Mouse (Mus musculus) retina, adult 2 months (tissue): Measurements from ENCODE around the gene Gm45062.

Experiments
- DNase-seq: peaks from one replicate; pipeline ENCODE4 v3.0.0-alpha.2; 2012; ENCODE audit warnings: low read depth, low spot score

Gm45062 gene

DNA sequence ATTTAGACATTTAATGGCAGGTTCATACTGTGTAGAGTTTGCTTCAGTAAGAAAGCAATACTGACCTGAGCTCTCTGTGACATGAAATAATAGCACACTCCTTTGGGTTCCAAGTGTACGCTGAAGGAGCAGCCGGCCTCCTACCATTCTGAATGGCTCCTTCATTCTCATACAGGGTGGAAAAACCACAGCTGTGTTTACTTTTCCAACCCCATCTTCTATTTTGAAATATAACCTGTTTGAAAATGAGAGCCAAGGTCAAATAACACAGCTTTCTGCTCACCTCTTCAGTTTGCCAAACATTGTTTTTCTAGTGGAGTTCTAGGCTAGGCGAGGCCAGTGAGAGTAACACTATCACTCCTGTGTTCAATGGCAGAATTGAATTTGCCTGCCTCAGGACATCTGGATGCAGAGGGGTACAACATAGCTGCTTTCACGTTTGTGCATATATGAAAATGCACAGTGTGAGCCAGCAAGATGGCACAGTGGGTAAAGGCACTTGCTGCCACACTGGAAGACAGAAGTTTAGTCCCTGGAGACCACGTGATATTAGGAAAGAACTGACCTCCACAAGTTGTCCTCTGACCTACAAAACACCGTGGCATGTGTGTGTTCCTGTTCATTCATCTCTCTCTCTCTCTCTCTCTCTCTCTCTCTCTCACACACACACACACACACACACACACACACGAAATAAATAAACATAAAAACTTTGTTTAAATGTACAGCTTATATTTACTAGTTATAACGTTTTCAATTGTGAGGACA is 157.7 kb downstream of the Gm45062 start:
- DNase-seq, result no peak

DNA sequence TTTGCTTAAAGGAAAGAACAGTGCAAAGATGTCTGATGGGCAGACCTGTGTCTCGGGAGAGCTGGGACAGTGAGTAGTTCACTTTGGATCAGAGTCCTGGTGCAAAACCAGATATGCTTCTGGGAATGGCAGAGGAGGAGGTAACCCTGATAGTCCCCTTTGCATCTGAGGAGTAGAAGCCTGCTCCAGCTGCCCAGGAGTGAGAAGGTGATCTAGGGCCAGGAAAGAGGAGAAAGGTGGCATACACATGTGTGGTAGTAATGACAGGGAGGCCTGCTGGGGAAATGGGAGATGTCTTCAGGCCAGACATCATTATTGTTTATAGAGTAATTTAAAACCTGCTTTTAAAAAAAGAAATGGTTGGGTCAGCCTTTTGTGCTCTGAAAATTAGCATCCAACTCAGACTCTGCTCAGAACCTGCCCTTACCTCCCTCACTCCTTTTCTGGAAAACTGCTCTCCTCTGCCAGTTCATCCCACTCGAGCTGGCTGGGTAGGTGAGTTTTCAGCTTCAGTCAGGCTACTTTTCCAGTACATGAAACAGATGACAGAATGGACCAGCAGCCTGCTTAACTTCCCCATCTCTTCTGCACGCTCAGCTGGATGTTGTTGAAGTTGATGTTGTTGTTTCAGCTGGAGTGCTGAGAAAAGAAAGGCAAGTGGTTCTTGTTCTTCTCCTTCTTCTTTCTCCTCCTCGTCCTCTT is 160.4 kb downstream of the Gm45062 start:
- no peak for DNase-seq

DNA sequence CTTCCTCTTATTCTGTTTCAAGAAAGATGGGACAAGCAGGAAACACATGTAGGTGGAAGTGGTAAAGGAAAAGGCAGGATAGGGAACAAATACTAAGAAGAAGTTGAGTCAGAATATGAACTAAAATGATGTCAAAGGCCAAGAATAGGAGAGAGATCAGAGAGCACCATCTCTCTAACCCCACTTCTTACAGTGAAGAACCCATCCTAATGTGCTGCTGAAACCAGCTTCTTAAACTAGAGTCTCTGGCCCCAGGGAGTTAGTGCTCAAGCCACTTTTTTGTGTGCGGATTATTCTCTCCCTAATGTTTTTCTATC is 160.9 kb downstream of the Gm45062 start:
- no peak for DNase-seq

DNA sequence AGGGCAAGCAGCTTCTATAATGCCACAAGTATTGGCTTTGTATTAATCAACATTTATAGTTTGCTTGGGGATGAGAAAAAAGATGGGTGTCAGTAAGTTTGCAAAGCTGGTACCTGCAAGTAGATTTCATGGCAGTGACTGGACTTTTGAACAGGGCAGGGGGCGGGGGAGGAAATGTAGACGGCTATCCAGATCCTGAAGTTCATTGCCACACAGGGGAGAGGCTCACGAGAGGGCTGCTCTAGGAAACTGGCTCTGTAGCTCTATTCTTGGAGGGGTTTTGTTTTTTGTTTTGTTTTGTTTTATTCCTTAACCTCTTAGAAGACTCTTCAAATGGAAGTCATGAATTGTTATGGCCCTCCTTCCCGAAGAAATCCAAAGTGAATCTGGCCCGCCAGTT is 162.2 kb downstream of the Gm45062 start:
- no peak for DNase-seq

DNA sequence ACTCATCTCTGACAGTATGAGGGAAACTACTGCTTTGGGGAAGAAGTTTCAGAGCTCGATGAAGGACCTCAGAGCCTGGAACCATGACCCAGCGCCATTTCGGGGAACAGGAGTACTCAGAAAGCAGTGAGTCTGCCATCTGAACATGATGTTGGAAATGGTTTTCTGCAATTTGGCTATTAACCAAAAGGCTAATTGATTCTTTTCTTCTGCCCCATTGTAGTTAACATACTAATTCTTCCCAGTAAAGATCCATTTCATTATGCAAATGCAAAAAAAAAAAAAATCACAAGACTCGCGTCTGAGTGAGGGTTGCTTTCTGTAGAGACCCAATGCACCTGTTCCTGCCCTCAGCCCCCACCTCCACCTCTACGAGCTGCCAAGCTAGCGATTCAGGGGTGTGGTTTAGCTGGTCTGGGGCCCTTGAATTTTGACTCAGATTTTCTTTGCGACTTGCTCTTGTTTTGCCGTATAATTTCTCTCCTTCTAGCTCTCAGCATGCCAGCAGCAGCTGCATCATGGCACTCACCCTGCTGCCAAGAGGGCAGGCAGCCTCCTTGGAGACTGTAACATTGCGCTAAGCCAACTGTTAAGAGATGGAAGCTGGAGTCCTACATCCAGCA is 162.8 kb downstream of the Gm45062 start:
- no peak for DNase-seq

DNA sequence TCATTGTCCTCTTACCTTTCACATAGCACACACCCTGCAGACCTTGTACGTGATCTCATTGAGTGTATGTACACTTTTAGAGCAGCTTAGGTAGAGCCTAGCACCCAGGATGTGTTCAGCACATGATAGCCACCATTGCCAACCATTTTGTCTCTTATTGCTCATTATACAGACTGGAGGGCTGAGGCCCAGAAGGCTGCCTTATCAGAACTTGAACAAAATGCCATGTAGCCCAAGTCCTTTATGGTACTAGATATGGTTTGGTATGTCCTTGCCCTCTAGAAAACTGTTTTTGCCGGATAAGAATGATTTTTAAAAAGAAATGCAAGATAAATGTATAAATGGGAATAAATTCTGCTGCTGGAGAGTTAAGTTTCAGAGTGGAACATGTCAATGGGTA is 163.9 kb downstream of the Gm45062 start:
- DNase-seq, result no peak

DNA sequence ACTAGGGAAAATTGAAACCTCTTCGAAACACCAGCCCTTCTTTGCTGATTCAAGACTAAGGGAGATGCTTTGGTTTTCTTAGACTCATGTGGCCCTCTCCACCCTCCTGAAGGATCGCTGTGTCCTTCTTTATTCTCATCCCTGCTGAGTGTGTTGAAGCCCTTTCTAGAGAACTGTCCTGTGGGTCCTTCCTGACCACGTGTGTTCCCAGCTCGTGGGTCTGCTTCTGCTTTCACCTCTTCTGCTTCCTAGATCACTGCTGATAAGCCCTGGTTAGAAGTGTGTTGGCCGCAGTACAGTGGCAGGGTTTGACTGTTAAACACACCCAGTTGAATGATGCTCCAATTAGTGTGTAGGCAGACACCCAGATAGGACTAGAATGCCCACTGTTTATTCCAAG is 168.4 kb downstream of the Gm45062 start:
- DNase-seq, result no peak

DNA sequence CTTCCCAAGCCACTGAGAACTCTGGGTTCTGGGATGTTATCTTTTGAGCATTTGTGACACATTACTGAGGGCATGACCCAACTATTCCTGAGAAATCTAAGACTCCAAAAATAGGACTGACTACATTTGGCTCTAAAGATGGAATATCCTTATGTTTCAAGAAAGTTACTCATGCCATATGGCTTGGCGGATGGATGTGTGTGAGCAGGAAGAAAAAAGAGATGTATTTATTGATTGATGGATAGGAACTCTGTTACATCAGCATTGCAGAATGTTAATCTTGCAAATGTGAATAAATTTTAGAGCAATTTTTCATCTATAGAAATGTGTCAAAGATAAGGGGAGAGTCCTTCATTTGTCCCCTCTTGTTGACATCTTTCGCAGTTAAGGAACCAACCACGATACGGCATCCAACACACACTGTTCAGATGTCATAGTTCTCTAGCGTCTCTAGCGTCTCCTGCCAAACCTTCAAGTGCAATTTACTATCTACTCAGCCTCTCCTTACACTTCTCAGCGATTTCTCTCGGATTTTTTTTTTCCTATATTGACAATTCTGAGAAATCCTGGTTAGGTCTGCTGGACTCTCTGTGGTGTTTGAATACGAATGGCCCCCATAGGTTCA is 171.5 kb downstream of the Gm45062 start:
- no peak for DNase-seq

DNA sequence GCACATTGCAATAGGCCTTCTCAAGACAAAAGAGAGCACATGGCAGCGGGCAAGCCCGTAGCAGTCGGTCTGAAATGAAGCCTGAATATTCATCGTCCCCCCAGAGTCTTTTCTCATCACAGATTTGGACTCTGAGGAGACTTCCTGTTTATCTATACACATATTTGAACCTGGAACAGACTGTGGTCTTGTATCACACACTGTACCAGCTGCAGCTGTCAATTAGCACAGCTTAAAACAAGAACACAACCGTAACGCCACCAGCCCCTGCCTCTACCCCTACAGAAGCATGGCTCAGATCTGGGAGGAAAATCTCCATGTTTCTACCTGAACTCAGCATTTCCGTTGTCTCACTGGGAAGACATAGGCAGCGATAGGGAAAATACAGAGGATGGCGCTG is 173.9 kb downstream of the Gm45062 start:
- DNase-seq, result no peak

DNA sequence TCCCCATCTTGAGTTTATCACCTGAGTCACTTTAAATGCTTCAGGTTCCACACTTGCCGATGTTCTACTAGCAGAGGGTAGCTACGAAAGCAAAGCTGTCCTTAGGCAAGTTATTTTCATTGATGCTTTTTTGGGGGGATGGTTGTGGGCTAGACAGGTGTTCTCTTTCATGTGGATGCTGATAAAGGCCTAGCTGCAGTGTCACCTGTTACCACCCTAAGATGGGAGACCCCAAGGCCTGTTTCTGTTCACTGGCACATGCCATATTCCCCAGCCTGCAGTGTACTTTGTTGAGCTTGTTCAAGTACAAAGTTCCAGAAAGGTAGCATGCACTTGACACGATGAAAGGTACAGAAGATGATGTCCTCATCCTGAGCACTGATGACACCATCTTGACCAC is 178.7 kb downstream of the Gm45062 start:
- DNase-seq, result no peak

DNA sequence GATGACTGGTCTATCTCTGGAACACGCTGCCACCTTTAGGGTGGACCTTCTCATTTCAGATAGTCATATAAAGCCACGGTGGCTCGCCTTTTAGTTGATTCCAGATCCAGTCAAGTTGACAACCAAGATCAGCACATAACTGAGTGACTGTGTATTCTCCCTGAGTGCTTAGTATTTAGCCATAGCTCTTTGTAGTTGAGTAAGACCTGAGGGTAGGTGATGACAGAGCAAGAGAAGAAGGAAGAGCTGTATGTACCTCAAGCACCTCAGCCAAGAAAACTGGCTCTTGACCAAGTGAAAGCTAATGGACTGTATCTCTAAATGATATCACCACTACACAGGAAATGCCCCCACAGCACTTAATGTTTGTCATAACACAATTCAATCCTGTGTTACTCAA is 182.6 kb downstream of the Gm45062 start:
- DNase-seq, result no peak

DNA sequence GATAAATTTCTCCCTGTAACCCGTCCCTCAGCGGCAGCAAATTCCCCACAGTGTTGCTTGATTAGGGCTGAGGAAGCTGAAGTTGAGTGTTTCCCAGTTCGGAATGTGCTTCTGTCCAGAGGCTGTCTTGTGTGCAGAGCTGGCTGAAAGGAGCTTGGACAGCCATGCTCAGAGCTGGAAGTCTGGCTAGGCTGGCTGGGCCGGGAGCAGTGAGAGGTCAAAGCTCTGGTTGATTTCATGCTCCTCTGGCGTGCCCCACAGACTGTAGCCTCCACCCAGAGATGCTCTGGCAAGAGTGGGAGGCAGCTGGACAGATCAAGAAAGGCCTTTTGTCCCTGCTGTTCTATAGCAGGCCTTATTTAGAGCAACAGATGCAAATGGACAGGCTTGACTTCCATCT is 187.5 kb downstream of the Gm45062 start:
- no peak for DNase-seq

DNA sequence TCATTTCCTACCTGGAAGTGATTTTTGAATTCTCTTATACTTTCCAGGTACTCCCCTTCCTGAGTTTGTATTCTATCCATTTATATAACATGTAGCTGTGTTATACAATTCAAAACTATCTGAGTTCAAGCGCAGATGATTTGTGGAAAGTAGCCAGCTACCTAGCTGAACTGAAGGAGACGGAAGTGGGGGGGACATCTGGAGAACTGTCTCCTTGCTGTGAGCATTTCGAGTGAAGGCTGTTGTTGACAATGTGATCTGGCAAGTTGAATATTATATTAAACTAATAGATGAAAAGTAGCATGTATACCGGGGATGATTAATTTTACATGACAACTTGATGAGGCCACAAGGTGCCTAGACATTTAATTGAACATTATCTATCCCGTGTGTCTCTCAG is 196.3 kb downstream of the Gm45062 start:
- no peak for DNase-seq

DNA sequence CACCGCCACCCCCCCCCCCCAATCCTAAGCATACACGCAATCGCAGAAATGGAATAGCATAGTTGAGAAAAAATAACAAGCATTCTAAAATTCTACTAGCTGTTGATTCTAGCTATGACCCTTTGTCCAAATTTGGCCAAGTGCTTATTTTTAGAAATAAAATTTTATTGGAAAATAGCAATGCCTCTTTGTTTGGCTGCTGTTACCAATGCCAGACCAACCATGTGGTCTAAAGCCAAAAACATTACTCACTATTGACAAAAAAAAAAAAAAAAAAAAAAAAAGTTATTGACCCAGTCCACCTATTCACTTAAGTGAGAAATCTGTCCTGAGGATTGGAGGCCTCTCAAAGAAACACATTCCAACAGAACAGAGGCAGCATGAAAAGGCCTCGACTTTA is 199.3 kb downstream of the Gm45062 start:
- no peak for DNase-seq

DNA sequence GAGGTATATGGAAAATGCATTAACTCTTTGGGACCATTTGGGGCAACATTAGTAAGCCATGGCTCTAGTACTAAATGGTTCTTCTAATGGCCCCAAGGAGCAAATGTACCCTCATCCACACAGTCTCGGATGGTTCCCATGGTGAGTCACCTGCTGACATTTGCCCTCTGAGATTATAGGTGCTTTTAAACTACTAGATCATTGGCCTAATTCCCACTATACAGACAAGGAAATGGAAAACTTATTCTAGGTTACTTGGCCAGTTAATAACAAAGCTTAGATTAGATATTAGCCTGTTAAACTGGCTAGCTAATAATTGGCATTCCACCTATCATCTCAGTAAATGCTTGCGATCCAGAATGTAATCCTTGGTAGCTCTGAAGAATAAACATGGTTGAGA is 203.2 kb downstream of the Gm45062 start:
- no peak for DNase-seq

DNA sequence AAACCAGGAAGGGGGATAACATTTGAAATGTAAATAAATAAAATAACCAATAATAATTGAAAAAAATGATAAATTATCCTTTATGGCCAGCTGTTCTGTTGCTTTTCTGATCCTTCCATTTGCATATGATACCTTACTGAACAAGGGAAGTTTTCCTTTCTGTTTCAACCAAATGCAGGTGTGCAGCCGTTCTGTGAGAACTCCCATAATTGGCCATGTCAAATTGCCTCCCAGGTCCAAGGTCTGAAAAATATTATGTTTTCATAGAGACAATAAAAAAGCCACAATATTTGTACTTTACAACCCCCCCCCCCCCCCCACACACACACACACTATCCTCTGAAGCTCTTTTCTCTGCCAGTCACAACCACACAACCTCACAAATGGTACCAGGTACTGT is 206.1 kb downstream of the Gm45062 start:
- DNase-seq, result no peak

DNA sequence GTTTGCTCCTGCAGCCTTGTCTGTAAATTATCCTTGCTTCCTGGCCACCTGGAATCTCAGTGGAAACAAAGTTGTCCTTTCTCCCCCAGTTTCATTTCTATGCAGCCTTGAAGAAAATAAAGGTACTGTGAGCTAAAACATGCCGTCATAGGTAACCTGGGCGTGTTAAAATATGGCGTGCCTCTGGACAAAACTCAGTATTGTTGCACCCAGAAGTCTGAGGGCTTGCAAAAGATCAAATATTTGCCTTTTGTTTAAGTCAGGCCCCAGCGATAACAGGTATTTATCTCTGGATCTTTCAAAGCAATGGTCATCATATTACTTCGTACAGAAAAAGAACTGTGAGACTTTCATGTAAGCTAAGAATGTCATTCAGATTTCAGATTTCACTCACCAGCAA is 206.7 kb downstream of the Gm45062 start:
- no peak for DNase-seq

DNA sequence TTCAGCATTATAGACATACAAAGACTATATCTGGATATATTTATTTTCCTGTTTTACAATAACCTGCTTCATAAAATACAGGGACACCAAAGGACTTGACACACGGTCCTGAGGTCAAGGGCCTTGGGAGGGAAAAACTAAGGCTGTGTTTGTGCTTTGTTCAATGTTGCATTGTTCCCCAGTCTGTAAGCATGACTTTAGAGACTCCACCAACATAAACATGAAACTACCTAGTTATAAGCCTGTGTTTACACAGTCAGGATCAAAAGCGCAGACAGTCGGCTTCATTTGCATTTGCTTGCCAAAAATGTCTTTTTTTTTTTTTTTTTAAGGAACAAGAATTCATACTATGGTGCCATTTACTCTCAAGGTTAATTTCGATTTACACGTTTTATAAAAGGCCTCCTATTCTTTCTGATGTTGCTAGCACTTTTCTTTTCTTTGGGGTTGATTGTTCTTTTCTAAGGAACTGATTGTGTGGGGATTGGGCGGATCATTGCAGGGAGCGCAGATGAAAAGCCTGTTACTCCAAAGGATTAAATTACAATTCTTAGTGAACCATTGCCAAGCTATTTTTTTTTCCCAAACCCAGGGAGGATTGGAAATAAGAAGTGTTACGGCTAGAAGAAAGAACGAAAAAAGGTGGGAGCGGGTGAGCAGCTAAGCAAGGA is 208.6 kb downstream of the Gm45062 start:
- DNase-seq, result no peak

DNA sequence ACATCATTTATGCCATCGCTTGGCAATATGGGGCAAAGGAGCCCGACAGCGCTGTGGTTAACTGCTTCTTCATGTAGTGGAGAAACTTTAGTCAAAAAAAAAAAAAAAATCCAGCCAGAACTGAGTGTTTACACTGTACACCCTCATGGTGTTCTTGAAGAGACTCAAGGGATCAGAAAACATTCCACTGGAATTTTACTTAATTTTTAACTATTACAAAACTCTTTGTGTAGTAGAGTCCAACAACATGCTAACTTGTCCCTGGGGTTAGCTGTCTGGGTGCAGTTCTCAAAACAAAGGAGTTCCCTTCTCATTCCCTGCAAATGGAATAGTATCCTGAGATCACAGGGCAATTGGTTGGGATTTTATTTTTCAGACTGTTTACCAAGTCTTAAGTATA is 210.7 kb downstream of the Gm45062 start:
- no peak for DNase-seq

DNA sequence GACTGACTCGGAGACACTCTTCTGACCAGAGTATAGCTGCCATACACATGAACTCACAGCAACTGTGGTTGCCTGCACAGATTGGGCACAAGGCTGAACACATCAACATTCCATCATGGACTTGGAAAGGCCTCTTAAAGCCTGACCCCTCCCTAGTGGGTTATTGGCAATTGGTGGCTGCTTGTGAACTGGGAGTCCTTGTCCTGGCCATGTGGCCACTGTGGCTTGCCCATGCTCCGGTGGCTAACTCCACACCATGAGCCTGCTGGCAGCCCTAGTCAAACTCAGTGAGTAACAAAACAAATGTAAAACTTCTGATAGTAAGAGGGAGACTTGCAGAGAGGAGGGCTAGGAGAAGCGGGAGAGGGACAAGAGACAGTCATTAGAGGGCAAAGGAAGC is 212.9 kb downstream of the Gm45062 start:
- DNase-seq, result no peak

DNA sequence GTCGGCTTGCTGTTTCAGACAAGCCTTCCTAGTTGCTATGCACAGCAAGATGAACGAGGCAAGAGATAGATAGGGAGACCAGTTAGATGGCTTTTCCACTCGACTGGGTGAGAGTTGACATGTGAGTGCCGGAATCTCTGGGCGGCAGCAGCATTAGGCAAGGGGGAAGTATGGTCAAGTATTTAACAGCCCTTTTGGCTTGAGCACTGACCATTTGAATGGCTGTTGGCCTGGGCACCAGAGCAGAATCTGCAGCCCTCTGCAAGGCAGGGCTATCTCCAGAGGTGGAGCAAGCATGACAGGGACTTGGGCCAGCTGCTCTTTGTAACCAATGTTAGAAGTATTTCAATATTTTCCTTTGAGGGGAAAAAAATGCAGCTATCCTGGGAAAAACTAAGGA is 213.7 kb downstream of the Gm45062 start:
- no peak for DNase-seq

DNA sequence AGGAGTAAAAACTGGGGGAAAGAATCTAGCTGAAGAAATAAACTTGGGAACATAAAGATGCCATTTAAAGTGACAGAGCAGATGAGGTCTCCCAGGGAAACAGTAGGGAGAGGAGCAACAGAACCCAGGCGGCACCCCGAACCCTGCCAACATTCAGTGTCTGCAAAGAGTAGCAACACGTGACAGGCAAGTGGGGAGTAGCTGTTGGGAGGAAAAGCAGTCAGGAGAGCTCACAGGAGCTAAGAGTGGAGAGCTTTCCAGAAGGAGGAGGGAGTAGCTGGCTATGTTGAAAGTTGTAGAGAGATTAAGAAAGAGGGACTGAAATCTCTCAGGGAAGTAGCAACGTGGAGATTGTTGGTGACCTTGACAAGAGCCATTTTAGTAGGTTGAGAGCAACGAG is 214.2 kb downstream of the Gm45062 start:
- DNase-seq, result no peak
